Mouse (Mus musculus): Measurements from ENCODE around the gene Sec63. TPM values are rescaled to one million over a fixed set of nuclear protein-coding genes. Genes with fewer than 3 reads are reported as not detected.

Sec63 gene
- polyA plus RNA-seq, 2 experiments, result 22.6 to 48.9 TPM

- H3K9ac ChIP-seq (ENCODE audit: low read depth, low read length, severe bottlenecking), result no peak overlapping the region
- TF ChIP-seq POLR2A (IDR thresholded peaks at IDR 0.05; ENCODE audit: borderline replicate concordance, extremely low read depth, insufficient read depth, insufficient read length), result no peak
- H3K9me3 ChIP-seq (ENCODE audit: control insufficient read depth, low read length), result no peaks in the 10 kb centered on the region
- H3K4me2 ChIP-seq (replicated peaks; ENCODE audit: low read depth, low read length, severe bottlenecking), result no peak overlapping the region
- ATAC-seq (ENCODE audit: low FRiP score, low read depth), result no peak
- DNase-seq (ENCODE audit: low spot score), result no peak
- H3K4me3 ChIP-seq (replicated peaks; ENCODE audit: low read length), result no peak overlapping the region
- peaks cover 21% of the 10 kb centered on the region for H3K4me1 ChIP-seq (ENCODE audit: control insufficient read depth, insufficient read depth, low read length)
- no peak overlapping the region for H3K27ac ChIP-seq (replicated peaks; ENCODE audit: low read depth, low read length)
- H3K36me3 ChIP-seq (ENCODE audit: control insufficient read depth, insufficient read depth, low read length), result no peaks in the 10 kb centered on the region
- H3K27me3 ChIP-seq (ENCODE audit: control insufficient read depth, insufficient read depth, low read length), result no peaks in the 10 kb centered on the region
Measured at GRCm38 (mm10) chr10:42765344-42765743, 4.0 kb downstream of the Sec63 start.

- H3K27ac ChIP-seq (replicated peaks; ENCODE audit: low read depth, low read length), result no peak overlapping the region
- TF ChIP-seq POLR2A (IDR thresholded peaks at IDR 0.05; ENCODE audit: borderline replicate concordance, extremely low read depth, insufficient read depth, insufficient read length), result no peak
- H3K9ac ChIP-seq (ENCODE audit: low read depth, low read length, severe bottlenecking), result no peak overlapping the region
- ATAC-seq (ENCODE audit: low FRiP score, low read depth) (no peak), DNase-seq (ENCODE audit: low spot score) (no peak)
- H3K4me2 ChIP-seq (replicated peaks; ENCODE audit: low read depth, low read length, severe bottlenecking), result no peak overlapping the region
- H3K36me3 ChIP-seq (ENCODE audit: control insufficient read depth, insufficient read depth, low read length), result no peaks in the 10 kb centered on the region
- no peaks in the 10 kb centered on the region for H3K4me1 ChIP-seq (ENCODE audit: control insufficient read depth, insufficient read depth, low read length)
- no peaks in the 10 kb centered on the region for H3K27me3 ChIP-seq (ENCODE audit: control insufficient read depth, insufficient read depth, low read length)
- H3K9me3 ChIP-seq (ENCODE audit: control insufficient read depth, low read length), result no peaks in the 10 kb centered on the region
- 91% methylated on average over 3 of the region's 3 CpGs for WGBS
- no peak overlapping the region for H3K4me3 ChIP-seq (replicated peaks; ENCODE audit: low read length)
Measured at GRCm38 (mm10) chr10:42775450-42775849, 14.2 kb downstream of the Sec63 start.

GRCm38 (mm10) chr10:42780753-42781152, 19.5 kb downstream of the Sec63 start:
- TF ChIP-seq POLR2A (IDR thresholded peaks at IDR 0.05; ENCODE audit: borderline replicate concordance, extremely low read depth, insufficient read depth, insufficient read length), result no peak
- no peaks in the 10 kb centered on the region for H3K27me3 ChIP-seq (ENCODE audit: control insufficient read depth, insufficient read depth, low read length)
- ATAC-seq (ENCODE audit: low FRiP score, low read depth) (no peak), DNase-seq (ENCODE audit: low spot score) (no peak)
- no peak overlapping the region for H3K27ac ChIP-seq (replicated peaks; ENCODE audit: low read depth, low read length)
- no peak overlapping the region for H3K4me2 ChIP-seq (replicated peaks; ENCODE audit: low read depth, low read length, severe bottlenecking)
- H3K4me3 ChIP-seq (replicated peaks; ENCODE audit: low read length), result no peak overlapping the region
- WGBS, result 96% methylated on average over 2 of the region's 2 CpGs
- no peak overlapping the region for H3K9ac ChIP-seq (ENCODE audit: low read depth, low read length, severe bottlenecking)
- H3K9me3 ChIP-seq (ENCODE audit: control insufficient read depth, low read length), result no peaks in the 10 kb centered on the region
- H3K36me3 ChIP-seq (ENCODE audit: control insufficient read depth, insufficient read depth, low read length), result peaks cover 13% of the 10 kb centered on the region; the same call in 1 of the 2 replicates
- H3K4me1 ChIP-seq (ENCODE audit: control insufficient read depth, insufficient read depth, low read length), result peaks cover 9% of the 10 kb centered on the region; the same call in 1 of the 2 replicates

GRCm38 (mm10) chr10:42781672-42782071, 20.4 kb downstream of the Sec63 start:
- WGBS, result 48% methylated on average over 3 of the region's 3 CpGs
- no peak for TF ChIP-seq POLR2A (IDR thresholded peaks at IDR 0.05; ENCODE audit: borderline replicate concordance, extremely low read depth, insufficient read depth, insufficient read length)

GRCm38 (mm10) chr10:42800922-42801321, 39.6 kb downstream of the Sec63 start:
- H3K27me3 ChIP-seq (ENCODE audit: control insufficient read depth, insufficient read depth, low read length), result no peaks in the 10 kb centered on the region
- no peak overlapping the region for H3K4me3 ChIP-seq (replicated peaks; ENCODE audit: low read length)
- no peak for ATAC-seq (ENCODE audit: low FRiP score, low read depth)

More at GRCm38 (mm10) chr10:42781672-42782071, 20.4 kb downstream of the Sec63 start:
- Histone ChIP-seq H3K27me3 (ENCODE audit: control insufficient read depth, insufficient read depth, low read length) (no peaks in the 10 kb centered on the region), H3K4me2 (replicated peaks; ENCODE audit: low read depth, low read length, severe bottlenecking) (no peak overlapping the region), H3K27ac (replicated peaks; ENCODE audit: low read depth, low read length) (no peak overlapping the region), H3K9ac (ENCODE audit: low read depth, low read length, severe bottlenecking) (no peak overlapping the region), H3K4me3 (replicated peaks; ENCODE audit: low read length) (no peak overlapping the region), H3K36me3 (ENCODE audit: control insufficient read depth, insufficient read depth, low read length) (peaks cover 17% of the 10 kb centered on the region), H3K9me3 (ENCODE audit: control insufficient read depth, low read length) (no peaks in the 10 kb centered on the region), H3K4me1 (ENCODE audit: control insufficient read depth, insufficient read depth, low read length) (peaks cover 9% of the 10 kb centered on the region; the same call in 1 of the 2 replicates)
- DNase-seq (ENCODE audit: low spot score) (no peak), ATAC-seq (ENCODE audit: low FRiP score, low read depth) (no peak)

GRCm38 (mm10) chr10:42825923-42826322, 64.6 kb downstream of the Sec63 start:
- 88% methylated on average over 6 of the region's 6 CpGs for WGBS
- Histone ChIP-seq H3K4me3 (replicated peaks; ENCODE audit: low read length) (no peak overlapping the region), H3K27me3 (ENCODE audit: control insufficient read depth, insufficient read depth, low read length) (no peaks in the 10 kb centered on the region), H3K4me2 (replicated peaks; ENCODE audit: low read depth, low read length, severe bottlenecking) (no peak overlapping the region), H3K4me1 (ENCODE audit: control insufficient read depth, insufficient read depth, low read length) (no peaks in the 10 kb centered on the region), H3K9me3 (ENCODE audit: control insufficient read depth, low read length) (no peaks in the 10 kb centered on the region), H3K36me3 (ENCODE audit: control insufficient read depth, insufficient read depth, low read length) (peaks cover 77% of the 10 kb centered on the region), H3K9ac (ENCODE audit: low read depth, low read length, severe bottlenecking) (no peak overlapping the region), H3K27ac (replicated peaks; ENCODE audit: low read depth, low read length) (no peak overlapping the region)
- DNase-seq (ENCODE audit: low spot score), result no peak
- no peak for ATAC-seq (ENCODE audit: low FRiP score, low read depth)
- no peak for TF ChIP-seq POLR2A (IDR thresholded peaks at IDR 0.05; ENCODE audit: borderline replicate concordance, extremely low read depth, insufficient read depth, insufficient read length)

More at GRCm38 (mm10) chr10:42800922-42801321, 39.6 kb downstream of the Sec63 start:
- Histone ChIP-seq H3K4me1 (ENCODE audit: control insufficient read depth, insufficient read depth, low read length) (no peaks in the 10 kb centered on the region), H3K4me2 (replicated peaks; ENCODE audit: low read depth, low read length, severe bottlenecking) (no peak overlapping the region), H3K9ac (ENCODE audit: low read depth, low read length, severe bottlenecking) (no peak overlapping the region), H3K36me3 (ENCODE audit: control insufficient read depth, insufficient read depth, low read length) (peaks cover 78% of the 10 kb centered on the region), H3K27ac (replicated peaks; ENCODE audit: low read depth, low read length) (no peak overlapping the region), H3K9me3 (ENCODE audit: control insufficient read depth, low read length) (no peaks in the 10 kb centered on the region)
- DNase-seq (ENCODE audit: low spot score), result no peak
- WGBS, result 80% methylated on average over 3 of the region's 3 CpGs
- no peak for TF ChIP-seq POLR2A (IDR thresholded peaks at IDR 0.05; ENCODE audit: borderline replicate concordance, extremely low read depth, insufficient read depth, insufficient read length)

All from limb, embryonic 14.5 days (tissue).